Mouse (Mus musculus): ENCODE results near the gene Olfr315.
"Not testable (repeated sequence)": the region's sequence is repeated elsewhere in the genome, so short reads cannot be mapped to it uniquely, and the experiment has no call there.

Olfr315 gene

GRCm38 (mm10) chr11:58815676-58816075 lies 42.7 kb downstream of the Olfr315 start:
- DNase-seq (ENCODE audit: low spot score in 2 of 2) = no peak

- DNase-seq (ENCODE audit: low spot score in 2 of 2) = not testable (repeated sequence)
These were observed 55.9 kb downstream of the Olfr315 start, which contains the start of gene Olfr312 for GRCm38 (mm10) chr11:58828937-58829336. TSS of gene Olfr312 (plus strand) at chr11:58829237.

- DNase-seq (ENCODE audit: low spot score in 2 of 2) = no peak
These were observed 56.8 kb downstream of the Olfr315 start for GRCm38 (mm10) chr11:58829764-58830163.
